Mouse (Mus musculus) myocyte (in vitro differentiated cells): ENCODE data around the gene Nmb. TPM values are rescaled to one million over a fixed set of nuclear protein-coding genes. Genes with fewer than 3 reads are reported as not detected.

ENCODE experiments used
- H3K27me3 ChIP-seq: one replicate; pipeline ENCODE4 v1.6.1; 2011; ENCODE audit not compliant: control insufficient read depth, insufficient read depth, insufficient read length
- H3K36me3 ChIP-seq: one replicate; pipeline ENCODE4 v1.6.1; 2011; ENCODE audit not compliant: control insufficient read depth, insufficient read depth
- H3K4me2 ChIP-seq: one replicate; pipeline ENCODE4 v1.6.1; 2011; ENCODE audit warnings: low read depth, control low read depth
- H3K4me3 ChIP-seq: one replicate; pipeline ENCODE4 v1.5.1; 2011; ENCODE audit warnings: mild to moderate bottlenecking, control low read depth, moderate library complexity
- H3K79me2 ChIP-seq: one replicate; pipeline ENCODE4 v1.6.1; 2011; ENCODE audit not compliant: control insufficient read depth, insufficient read depth
- H3ac ChIP-seq: one replicate; pipeline ENCODE4 v1.6.1; 2011; ENCODE audit not compliant: control insufficient read depth, insufficient read length
- CEBPB ChIP-seq: IDR thresholded peaks from 2 replicates; pipeline ENCODE4 v1.6.1; 2011; ENCODE audit warnings: mild to moderate bottlenecking, moderate library complexity; ENCODE audit not compliant: poor library complexity, insufficient read depth, severe bottlenecking
- E2F4 ChIP-seq: IDR thresholded peaks from one replicate; pipeline ENCODE4 v1.6.1; 2011; ENCODE audit warnings: mild to moderate bottlenecking, control low read depth, moderate library complexity; ENCODE audit not compliant: insufficient read depth
- MAX ChIP-seq: IDR thresholded peaks from one replicate; pipeline ENCODE4 v1.6.1; 2011; ENCODE audit warnings: low read depth, mild to moderate bottlenecking, control low read depth
- MYOD1 ChIP-seq, 3 experiments: IDR thresholded peaks; one replicate each; pipeline ENCODE4 v1.6.1; 2011; ENCODE audit warnings: control low read depth in 2 of 3, low read depth in 2 of 3, mild to moderate bottlenecking in 2 of 3, moderate library complexity in 1 of 3; ENCODE audit not compliant: insufficient read length in 2 of 3, control insufficient read depth in 1 of 3
- MYOG ChIP-seq, 3 experiments: IDR thresholded peaks; one replicate each; pipeline ENCODE4 v1.6.1; 2011; ENCODE audit warnings: control low read depth in 2 of 3, low read depth in 2 of 3, mild to moderate bottlenecking in 2 of 3; ENCODE audit not compliant: insufficient read length in 2 of 3, control insufficient read depth in 1 of 3, insufficient read depth in 1 of 3
- POLR2A ChIP-seq: IDR thresholded peaks from one replicate; pipeline ENCODE4 v1.6.1; 2011; ENCODE audit warnings: low read depth, mild to moderate bottlenecking, control low read depth, moderate library complexity; ENCODE audit not compliant: insufficient read length
- POLR2AphosphoS2 ChIP-seq: IDR thresholded peaks from one replicate; pipeline ENCODE4 v1.6.1; 2011; ENCODE audit warnings: low read depth, control low read depth; ENCODE audit not compliant: insufficient read length
- REST ChIP-seq: IDR thresholded peaks from one replicate; pipeline ENCODE4 v1.6.1; 2011; ENCODE audit warnings: mild to moderate bottlenecking, control low read depth, moderate library complexity; ENCODE audit not compliant: insufficient read depth, insufficient read length
- SRF ChIP-seq: IDR thresholded peaks from one replicate; pipeline ENCODE4 v1.6.1; 2011; ENCODE audit warnings: low read depth; ENCODE audit not compliant: control insufficient read depth, insufficient read length
- TCF12 ChIP-seq: IDR thresholded peaks from one replicate; pipeline ENCODE4 v1.6.1; 2011; ENCODE audit warnings: mild to moderate bottlenecking, control low read depth; ENCODE audit not compliant: poor library complexity, insufficient read depth, severe bottlenecking
- TCF3 ChIP-seq: IDR thresholded peaks from one replicate; pipeline ENCODE4 v1.6.1; 2011; ENCODE audit warnings: low read depth, control low read depth; ENCODE audit not compliant: insufficient read length
- USF1 ChIP-seq: IDR thresholded peaks from one replicate; pipeline ENCODE4 v1.6.1; 2011; ENCODE audit warnings: low read depth, mild to moderate bottlenecking, control low read depth, moderate library complexity
- polyA plus RNA-seq: library from polyadenylated mRNA; unstranded; fragments of >200 nt; fragmentation: generic; extraction: Trizol; gene quantifications from one replicate; pipeline ENCODE4 v1.2.1, GENCODE M21; 2012; ENCODE audit warnings: missing spikeins

Gene Nmb
- polyA plus RNA-seq, 1 experiment, result 0.98 TPM

- H3K27me3 ChIP-seq, result no peaks in the 10 kb centered on the region
- H3K4me3 ChIP-seq, result no peak overlapping the region
- H3ac ChIP-seq, result no peak overlapping the region
- TF ChIP-seq MAX (no peak), TCF3 (no peak), TCF12 (no peak), POLR2AphosphoS2 (no peak), POLR2A (no peak), E2F4 (no peak), MYOG (IDR thresholded peaks at IDR 0.05; ENCODE audit: control insufficient read depth in 1 of 3, insufficient read depth in 1 of 3, insufficient read length in 2 of 3, low read depth in 2 of 3) (no peak), CEBPB (no peak), REST (no peak), USF1 (no peak), MYOD1 (IDR thresholded peaks at IDR 0.05; ENCODE audit: control insufficient read depth in 1 of 3, insufficient read length in 2 of 3, low read depth in 2 of 3) (no peak), SRF (no peak)
- H3K36me3 ChIP-seq, result peaks cover 10% of the 10 kb centered on the region
- no peak overlapping the region for H3K4me2 ChIP-seq
- no peaks in the 10 kb centered on the region for H3K79me2 ChIP-seq
Observed at GRCm38 (mm10) chr7:80897134-80897533, 7.7 kb downstream of the Nmb start.

- Histone ChIP-seq H3K4me2 (no peak overlapping the region), H3K27me3 (no peaks in the 10 kb centered on the region), H3ac (no peak overlapping the region), H3K4me3 (no peak overlapping the region), H3K79me2 (no peaks in the 10 kb centered on the region), H3K36me3 (peaks cover 15% of the 10 kb centered on the region)
- no peak for TF ChIP-seq SRF
- no peak for TF ChIP-seq POLR2AphosphoS2
- no peak for TF ChIP-seq MYOG (IDR thresholded peaks at IDR 0.05; ENCODE audit: control insufficient read depth in 1 of 3, insufficient read depth in 1 of 3, insufficient read length in 2 of 3, low read depth in 2 of 3)
- no peak for TF ChIP-seq MYOD1 (IDR thresholded peaks at IDR 0.05; ENCODE audit: control insufficient read depth in 1 of 3, insufficient read length in 2 of 3, low read depth in 2 of 3)
- no peak for TF ChIP-seq E2F4
- TF ChIP-seq CEBPB, result no peak
- TF ChIP-seq TCF3, result no peak
- TF ChIP-seq TCF12, result no peak
- no peak for TF ChIP-seq POLR2A
- TF ChIP-seq USF1, result no peak
- TF ChIP-seq MAX, result no peak
- no peak for TF ChIP-seq REST
Observed at GRCm38 (mm10) chr7:80894815-80895519, 9.9 kb downstream of the Nmb start.

GRCm38 (mm10) chr7:80894196-80894595 is 10.7 kb downstream of the Nmb start:
- H3K36me3 ChIP-seq, result peaks cover 15% of the 10 kb centered on the region
- H3K4me2 ChIP-seq, result no peak overlapping the region
- no peak overlapping the region for H3ac ChIP-seq
- no peaks in the 10 kb centered on the region for H3K79me2 ChIP-seq
- no peaks in the 10 kb centered on the region for H3K27me3 ChIP-seq
- TF ChIP-seq MYOG (IDR thresholded peaks at IDR 0.05; ENCODE audit: control insufficient read depth in 1 of 3, insufficient read depth in 1 of 3, insufficient read length in 2 of 3, low read depth in 2 of 3), result no peak
- no peak for TF ChIP-seq POLR2A
- no peak overlapping the region for H3K4me3 ChIP-seq

- Histone ChIP-seq H3K79me2 (no peaks in the 10 kb centered on the region), H3K36me3 (peaks cover 15% of the 10 kb centered on the region), H3K4me3 (no peak overlapping the region), H3K4me2 (no peak overlapping the region), H3ac (no peak overlapping the region), H3K27me3 (no peaks in the 10 kb centered on the region)
- TF ChIP-seq SRF, result no peak
- no peak for TF ChIP-seq REST
- TF ChIP-seq MYOD1 (IDR thresholded peaks at IDR 0.05; ENCODE audit: control insufficient read depth in 1 of 3, insufficient read length in 2 of 3, low read depth in 2 of 3), result no peak
- TF ChIP-seq TCF12, result no peak
- TF ChIP-seq CEBPB, result no peak
- no peak for TF ChIP-seq POLR2A
- TF ChIP-seq USF1, result no peak
- TF ChIP-seq E2F4, result no peak
- no peak for TF ChIP-seq TCF3
- TF ChIP-seq MYOG (IDR thresholded peaks at IDR 0.05; ENCODE audit: control insufficient read depth in 1 of 3, insufficient read depth in 1 of 3, insufficient read length in 2 of 3, low read depth in 2 of 3), result no peak
- TF ChIP-seq POLR2AphosphoS2, result no peak
- TF ChIP-seq MAX, result no peak
Observed at GRCm38 (mm10) chr7:80893753-80894129, 11.1 kb downstream of the Nmb start.
